Mouse (Mus musculus) liver, adult 2 months (tissue): ENCODE measurements around the gene Unc13a.

ENCODE experiments used
- CTCF ChIP-seq: fragments of 200-500 bp; IDR thresholded peaks from 2 replicates; pipeline ENCODE4 v1.5.1; 2011; ENCODE audit warnings: low read depth, low read length, control low read depth
- POLR2A ChIP-seq: fragments of 200-500 bp; IDR thresholded peaks from 2 replicates; pipeline ENCODE4 v1.6.1; 2011; ENCODE audit warnings: low read length, control low read depth; ENCODE audit not compliant: insufficient read depth; ENCODE audit errors: extremely low read depth

- TF ChIP-seq POLR2A, result no peak
- TF ChIP-seq CTCF, result no peak
Measured at GRCm38 (mm10) chr8:71612141-71612540, 59.4 kb downstream of the Unc13a start.
